Mouse (Mus musculus) stomach, postnatal 0 days (tissue): ENCODE results near the gene Cx3cl1.

ENCODE experiments used
- CTCF ChIP-seq: IDR thresholded peaks from 2 replicates; pipeline ENCODE4 v1.5.1; 2016; ENCODE audit warnings: antibody characterized with exemption, low read depth, mild to moderate bottlenecking, moderate library complexity
- EP300 ChIP-seq: optimal IDR thresholded peaks from 2 replicates; pipeline ENCODE3; 2016; ENCODE audit warnings: antibody characterized with exemption

- TF ChIP-seq CTCF (no peak), EP300 (no peak)
Observed at GRCm38 (mm10) chr8:94817933-94818332, 46.1 kb downstream of the Cx3cl1 start.
